Mouse (Mus musculus): ENCODE results near the gene Rbpms2.

DNA sequence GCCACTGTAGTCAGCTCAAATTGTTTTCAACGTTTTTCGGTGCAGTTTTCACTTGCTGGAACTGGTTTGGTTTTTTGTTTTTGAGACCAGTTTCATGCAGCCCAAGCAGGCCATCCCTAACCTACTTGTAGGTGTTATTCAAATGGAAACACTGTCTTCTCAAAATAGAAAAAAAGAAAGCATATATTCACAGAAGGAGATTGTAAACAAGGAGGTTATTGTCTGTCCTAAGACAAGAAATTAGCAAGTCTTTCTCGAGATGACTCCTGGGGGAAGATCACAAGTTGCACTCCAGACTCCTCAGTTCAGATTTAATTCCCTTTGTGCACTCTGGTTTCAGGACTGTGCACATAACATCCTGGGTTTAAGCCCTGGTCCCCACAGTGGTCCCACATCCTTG lies 10.1 kb upstream of the Rbpms2 start:
- TF ChIP-seq CTCF (IDR thresholded peaks at IDR 0.05; ENCODE audit: low read depth, low read length) (no peak), GATA1 (IDR thresholded peaks at IDR 0.05; ENCODE audit: borderline replicate concordance, low read length) (no peak), TAL1 (conservative IDR thresholded peaks at IDR 0.05; ENCODE audit: low read depth, low read length) (no peak), POLR2AphosphoS5 (IDR thresholded peaks at IDR 0.05; ENCODE audit: insufficient replicate concordance, low read depth, low read length) (no peak), GATA2 (IDR thresholded peaks at IDR 0.05; ENCODE audit: borderline replicate concordance, low read depth, low read length) (no peak)
